Mouse (Mus musculus) natural killer cell, adult 2 months (primary cell): Measurements from ENCODE around the gene P4hb.
"Not testable (repeated sequence)": the region's sequence is repeated elsewhere in the genome, so short reads cannot be mapped to it uniquely, and the experiment has no call there.

ENCODE experiments used
- DNase-seq, 2 experiments: peaks; one replicate each; pipeline ENCODE4 v3.0.0; 2022; ENCODE audit warnings: low spot score in 2 of 2

The P4hb gene

DNA sequence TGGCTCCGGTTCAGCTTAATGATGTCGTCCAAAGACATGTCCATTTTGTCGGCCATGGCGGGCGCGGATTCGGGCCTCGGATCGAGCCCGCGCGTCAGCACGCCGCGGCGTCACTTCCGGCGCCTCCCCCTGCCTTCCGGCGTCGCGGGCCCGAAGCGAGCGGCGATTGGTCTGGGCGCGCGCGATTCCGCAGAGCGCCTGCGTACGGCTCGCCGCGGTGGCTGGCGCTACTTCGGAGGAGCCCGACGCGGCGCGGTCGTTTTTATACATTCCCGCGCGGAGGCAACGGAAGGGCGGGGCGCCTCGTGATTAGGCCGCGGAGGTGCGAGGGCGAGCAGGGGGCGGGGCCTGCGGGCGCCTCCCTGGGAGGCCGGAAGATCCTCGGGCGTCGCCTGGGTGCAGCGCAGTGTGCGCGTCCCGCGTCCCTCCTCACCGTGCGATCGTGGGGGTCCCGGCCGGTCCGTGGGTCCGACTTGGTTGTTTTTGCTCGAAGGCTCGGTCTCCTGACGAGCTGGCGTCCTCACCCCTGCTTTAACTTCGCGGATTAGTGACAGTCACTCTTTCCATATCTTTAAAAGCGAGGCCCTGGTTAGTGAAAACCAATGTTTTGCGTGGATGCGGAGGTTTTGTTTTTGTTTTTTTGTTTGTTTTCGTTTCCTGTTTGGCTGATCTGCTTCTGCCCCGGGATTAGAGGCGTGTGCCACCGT is 25.4 kb upstream of the P4hb start, which contains the start of the genes Alyref and Anapc11:
Gene Alyref, minus strand, starts transcription at position 83 of the 707 bp plus-strand sequence.
Gene Anapc11, plus strand, starts transcription at position 139 of the 707 bp plus-strand sequence.
- peak; percentile 90 to 93 for DNase-seq

DNA sequence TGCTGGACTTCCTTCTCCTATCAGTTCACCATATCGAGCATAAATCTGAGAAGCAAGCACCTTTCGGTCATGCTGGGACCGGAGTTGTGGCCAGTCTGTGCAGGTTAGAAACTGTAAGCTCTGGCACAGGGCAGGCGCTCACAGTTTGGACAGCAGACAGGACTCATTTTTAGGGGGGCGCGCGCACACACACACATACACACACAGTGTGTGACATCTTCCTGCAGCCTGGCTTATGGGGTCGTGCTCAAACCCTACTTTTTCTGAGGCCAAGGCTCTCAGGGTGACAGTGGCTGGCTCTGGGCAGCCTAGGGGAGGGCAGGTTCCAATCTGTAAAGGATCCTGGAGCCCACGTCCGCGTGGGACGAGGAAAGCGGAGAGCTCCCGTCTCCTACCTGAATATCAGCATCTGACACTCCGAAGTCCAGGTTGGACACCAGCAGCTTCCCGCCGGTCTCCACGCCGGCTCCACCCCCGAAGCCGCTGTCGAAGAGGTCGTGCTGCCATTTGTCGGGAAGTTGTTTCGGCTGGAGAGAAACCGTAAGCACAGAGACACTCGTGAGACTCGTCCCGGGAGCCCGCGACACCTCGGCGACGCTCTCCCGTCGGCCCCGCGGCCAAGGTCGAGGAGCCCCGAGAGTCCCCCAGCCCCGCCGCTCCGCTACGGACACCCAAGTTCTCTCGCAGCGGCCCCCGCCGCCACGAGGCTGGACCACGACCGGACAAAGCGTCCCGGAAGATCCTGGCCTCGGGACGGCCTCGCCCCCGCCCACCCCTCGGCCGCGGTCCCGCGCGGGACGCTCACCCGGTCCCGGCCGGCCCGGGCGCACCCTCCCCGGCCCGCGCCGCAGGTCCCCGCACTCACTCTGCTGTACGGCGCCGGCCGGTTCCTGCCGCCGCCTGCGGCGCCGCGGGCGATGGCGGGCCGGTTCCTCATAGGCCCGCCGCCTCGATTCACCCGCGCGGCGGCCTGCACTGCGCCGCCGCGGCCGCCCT is 24.5 kb upstream of the P4hb start:
- no peak for DNase-seq

DNA sequence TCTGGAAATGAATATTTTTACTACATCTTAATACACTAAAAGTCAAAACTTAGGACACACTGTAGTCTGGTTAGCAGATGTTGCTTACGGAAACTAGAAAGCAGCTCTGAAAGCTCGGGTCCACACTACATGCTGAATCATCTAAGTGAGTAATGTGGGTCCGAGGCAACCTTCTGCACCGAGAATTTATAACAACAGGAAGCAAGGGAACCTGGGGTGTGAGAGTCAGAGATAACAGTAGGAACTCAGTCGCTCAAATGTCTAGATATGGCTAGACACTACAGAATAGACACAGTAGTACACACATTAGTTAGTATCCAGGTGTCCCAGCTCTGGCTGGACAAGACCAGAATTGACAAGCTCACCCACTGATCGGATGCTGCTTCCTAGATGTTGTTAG is 15.5 kb upstream of the P4hb start:
- DNase-seq, result no peak

DNA sequence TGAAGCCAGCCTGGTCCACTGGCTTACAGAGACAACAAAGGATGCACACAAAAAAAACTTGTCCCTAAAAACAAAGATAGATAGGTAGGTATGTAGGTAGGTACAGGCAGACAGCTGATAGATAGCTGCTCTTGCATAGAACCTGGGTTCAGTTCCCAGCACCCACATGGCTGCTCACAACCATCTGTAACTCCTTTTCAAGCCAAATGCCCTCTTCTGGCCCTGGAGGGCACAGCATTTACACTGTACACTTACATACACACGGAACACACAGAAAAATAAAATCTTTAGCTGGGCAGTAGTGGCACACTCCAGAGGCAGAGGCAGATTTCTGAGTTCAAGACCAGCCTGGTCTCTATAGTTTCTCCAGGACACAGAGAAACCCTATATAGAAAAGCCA is 10.9 kb upstream of the P4hb start:
- DNase-seq, result no peak

DNA sequence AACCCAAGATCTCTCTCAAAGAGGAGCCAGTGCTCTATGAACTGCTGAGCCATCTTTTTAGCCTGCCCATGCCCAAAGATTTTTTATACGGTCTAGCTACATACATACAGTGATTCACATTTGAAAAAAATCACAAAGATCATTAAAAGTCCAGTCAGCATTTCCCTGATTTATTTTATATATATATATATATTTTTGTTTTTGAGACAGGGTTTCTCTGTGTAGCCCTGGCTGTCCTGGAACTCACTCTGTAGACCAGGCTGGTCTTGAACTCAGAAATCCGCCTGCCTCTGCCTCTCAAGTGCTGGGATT is 9.9 kb upstream of the P4hb start:
- DNase-seq, result not testable (repeated sequence)

DNA sequence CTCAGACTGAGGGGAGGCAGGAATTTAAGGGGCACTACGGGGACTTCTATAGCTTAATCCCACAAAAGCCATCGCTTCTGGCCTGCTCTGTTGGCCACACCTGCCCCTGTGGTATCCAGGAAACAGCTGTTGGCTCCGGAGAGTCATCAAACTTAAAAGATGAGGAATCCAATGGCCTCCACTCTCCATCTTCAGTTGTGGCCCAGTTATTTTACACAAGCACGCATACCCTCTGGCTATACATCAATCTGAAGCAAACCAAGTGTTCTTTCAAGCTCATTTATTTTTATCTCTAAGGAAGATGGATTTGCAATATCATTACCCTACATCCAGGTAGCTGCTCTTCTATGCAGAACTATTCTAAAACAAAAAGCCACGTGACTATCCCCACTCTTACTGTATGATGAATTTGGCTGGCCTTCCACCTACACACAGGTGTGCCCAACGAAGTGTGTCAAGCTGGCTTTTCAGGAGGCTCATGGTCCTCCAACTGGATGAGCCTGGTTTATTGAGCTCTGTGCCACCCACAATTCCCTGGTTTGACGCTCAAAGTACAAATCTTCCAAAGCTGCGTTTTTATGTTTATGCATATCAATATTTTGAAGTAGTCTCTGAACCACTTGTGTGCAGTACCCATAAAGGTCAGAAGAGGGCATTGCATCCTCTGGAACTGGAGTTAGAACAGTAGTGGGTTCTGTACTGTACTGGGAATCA is 9.4 kb upstream of the P4hb start:
- DNase-seq, result peak; percentile 56 to 69

DNA sequence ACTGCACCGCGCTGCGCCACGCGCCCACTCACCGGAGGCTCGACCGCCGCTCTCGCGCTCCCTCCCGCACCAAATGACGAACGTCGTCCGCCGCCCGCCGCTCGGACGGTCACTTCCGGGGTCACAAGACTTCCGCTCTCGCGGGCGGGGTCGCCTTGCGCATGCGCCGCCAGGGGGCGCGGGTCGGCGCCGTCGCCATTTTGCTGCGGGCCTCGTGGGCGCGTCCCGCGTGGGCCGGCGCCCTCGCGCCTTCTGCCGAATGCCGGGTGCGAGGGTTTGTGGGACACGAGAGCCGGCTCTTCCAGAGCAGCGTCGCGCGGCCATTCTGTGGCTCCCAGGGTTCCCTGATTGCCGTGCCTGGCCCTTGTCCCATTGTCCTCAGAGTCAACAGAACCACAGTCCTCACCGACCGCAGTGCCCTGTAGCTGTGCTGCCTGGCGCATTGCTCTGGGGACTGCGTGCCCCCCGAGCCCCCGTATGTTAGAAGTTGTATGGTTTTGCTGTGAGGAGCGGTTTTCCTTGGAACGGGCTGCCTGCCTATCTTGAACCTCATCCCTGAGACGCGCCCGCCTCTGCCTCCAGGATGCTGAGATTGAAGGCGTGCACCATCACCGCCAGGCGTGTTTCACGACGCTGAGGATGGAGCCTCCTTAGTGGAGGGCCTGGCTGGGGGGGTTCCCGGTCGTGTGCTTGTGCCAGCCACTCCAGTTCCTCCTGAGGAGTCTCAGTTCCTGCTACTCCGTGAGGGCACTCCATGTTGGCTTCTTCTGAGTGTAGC is 8.6 kb upstream of the P4hb start, which contains the start of gene Arhgdia:
Gene Arhgdia, minus strand, starts transcription at position 135 of the 778 bp plus-strand sequence.
- peak; percentile 84 to 87 for DNase-seq

DNA sequence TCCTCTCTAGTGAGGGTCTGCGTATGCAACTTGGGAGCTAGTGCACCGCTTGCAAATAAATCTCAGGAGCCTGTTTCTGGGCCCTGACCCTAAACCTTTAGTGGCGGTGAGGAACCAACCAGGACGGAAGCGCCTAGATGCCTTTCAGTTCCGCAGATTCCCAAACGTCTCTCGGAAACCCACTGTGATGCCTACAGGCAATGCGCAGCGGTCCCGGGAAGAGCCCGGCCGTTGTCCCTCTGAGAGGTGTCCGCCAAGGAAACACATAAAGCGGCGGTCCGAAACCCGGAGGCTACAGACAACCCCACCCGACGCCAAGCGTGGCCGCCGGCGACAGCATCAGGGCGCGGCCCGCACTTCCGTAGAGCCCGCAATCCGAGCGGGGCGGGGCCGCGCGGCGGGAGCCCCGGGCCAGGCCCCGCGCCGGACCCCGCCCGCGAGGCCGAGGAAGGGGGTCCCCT is 7.8 kb upstream of the P4hb start:
- DNase-seq, result peak; percentile 31 to 38

DNA sequence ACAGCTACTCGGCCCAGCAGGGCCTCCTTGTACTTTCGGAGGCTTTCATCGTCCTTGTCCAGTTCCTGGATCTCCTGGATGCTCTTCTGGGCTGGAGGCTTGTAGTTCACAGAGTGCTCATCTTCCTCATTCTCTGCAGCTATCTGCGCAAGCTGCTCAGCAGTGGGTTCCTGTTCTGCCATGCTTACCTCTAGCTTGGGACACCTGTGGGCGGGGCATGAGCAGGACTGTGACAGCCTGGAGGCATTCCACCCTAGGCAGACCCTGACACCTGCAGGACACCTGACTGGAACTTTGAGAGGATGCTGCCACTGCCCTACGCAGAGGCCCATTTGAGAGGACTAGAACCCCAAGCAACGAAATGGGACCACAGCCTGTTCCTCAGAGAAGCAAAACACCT is 7.1 kb upstream of the P4hb start:
- peak in 1 of 2 experiments; percentile 27 for DNase-seq

DNA sequence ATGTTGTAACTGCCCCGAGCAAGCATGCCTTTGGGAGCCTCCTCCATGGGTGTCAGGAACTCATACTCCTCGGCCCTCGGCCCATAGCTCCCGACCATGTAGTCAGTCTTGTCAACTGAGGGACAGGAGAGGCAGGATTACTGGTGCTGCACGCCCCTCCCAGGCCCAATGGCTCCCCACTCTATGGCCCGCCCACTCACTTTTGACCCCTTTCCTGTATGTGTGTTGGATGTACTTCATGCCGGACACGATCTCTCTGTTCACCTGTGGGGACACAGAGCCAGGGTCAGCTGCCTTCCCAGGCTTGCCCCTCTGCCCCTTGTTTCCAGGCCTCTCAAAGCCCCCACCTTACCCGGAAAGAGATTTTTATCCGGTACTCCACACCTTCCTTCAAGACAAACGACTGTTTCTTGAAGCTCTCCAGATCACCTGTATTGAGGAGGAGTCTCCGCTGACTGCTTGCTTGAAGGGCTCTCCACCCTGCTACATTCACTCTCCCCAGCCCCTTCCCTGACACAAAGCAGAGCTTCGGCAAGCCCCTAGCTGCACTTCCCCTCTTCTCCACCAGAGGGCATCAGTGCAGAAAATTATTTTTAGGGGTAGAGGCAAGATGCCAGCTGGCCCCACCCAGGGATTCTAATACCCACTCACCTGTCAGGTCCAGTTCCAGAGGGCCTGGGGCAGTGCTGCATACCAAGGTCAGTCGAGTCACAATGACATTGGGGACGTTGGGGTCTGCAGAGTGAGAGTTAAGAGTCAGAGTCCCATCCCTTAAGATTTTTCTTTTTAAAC is 6.5 kb upstream of the P4hb start:
- peak; percentile 77 to 85 for DNase-seq

DNA sequence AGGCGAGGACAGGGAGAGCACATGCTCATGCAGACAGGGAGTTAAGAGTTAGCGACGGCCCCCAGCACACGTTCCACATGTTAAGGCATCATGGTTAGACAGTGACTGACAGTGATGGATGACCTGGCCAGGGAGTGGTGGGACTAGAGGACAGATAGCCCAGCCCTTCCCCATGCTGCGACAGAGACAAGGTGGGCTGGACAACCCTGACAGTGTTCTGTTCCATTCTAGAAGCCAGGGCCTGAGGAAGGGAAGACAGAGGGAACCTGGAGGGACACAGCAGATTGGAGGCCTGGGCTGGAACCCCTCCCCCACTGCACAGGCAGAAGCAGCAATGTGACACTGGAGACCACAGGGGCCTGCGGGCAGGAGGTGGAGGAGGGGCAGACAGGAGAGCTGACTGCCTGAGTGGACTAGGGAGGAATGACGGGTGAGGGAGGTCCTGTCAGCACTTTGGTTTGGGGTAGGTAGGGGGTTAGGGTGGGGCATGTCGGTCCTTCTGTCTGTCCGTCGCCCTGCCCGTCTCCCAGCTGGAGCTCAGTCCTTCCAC is 5.7 kb upstream of the P4hb start:
- DNase-seq, result no peak

DNA sequence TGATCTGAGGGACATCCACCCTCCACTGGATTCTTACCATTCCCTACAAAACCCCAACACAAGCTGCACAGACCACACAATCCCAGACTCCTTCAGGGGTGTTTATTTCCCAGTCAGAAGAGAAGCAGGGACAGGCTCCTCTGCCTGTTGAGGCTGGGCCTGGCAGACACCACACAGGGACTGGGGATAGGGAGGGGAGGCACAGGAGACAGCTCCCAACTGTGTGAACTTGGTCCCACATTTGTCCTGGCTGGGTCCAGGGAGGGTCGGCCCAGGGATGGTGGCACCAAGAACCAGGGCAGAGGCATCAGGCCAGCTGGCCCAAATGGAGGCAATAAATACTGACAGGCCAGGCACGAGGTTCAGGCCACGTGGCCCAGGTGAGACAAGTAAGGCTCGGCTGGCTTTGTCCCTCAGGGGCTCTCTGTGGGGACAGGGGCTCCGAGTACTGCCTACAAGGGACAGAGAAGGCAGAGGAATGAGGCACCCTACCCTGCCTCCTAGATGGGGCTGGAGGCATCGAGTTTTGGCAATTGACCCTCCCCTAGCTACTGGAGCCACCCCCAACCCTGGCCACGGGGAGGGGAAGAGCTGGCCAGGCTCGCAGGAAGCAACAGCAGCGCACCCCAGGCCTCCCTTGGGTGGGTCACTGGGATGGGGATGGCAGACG is 5.1 kb upstream of the P4hb start:
- no peak for DNase-seq

DNA sequence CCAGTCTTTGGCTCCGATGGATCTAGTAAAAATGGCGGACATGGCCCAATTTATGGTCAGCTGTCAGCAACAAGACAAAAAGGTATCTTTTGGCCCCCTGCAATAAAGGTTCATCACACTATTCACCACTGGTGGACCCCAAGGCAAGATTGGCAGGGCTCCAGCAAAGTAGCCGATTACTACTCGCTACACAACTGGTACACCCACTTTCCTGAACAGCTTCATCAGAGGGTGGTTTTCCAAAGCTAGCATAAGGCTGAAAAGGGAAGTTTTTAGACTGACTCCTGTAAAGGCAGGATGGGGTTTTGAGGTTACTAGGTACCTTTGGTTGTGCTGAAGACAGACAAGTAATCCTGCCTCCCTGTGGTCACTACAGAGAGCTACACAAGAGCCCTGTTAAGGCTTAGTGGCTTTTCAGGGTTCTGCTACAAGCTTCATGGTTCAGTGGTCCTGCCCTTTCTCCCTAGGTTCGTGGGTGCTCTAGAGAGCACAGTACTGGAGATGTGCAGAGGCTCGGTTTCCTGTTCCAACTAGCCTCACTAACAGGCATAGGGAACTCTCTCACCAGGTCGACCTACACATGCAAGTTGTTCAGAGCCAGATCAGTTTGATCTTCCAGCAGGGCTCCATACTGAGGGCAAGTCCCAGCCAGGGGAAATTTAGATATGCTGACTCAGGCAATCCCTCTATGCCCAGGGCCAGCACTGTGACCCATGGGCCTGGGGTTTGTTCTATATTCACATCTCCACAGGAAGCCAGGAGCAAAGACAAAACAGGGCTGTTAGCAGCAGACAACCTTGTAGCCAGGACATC is 4.4 kb upstream of the P4hb start:
- peak; percentile 38 to 46 for DNase-seq

DNA sequence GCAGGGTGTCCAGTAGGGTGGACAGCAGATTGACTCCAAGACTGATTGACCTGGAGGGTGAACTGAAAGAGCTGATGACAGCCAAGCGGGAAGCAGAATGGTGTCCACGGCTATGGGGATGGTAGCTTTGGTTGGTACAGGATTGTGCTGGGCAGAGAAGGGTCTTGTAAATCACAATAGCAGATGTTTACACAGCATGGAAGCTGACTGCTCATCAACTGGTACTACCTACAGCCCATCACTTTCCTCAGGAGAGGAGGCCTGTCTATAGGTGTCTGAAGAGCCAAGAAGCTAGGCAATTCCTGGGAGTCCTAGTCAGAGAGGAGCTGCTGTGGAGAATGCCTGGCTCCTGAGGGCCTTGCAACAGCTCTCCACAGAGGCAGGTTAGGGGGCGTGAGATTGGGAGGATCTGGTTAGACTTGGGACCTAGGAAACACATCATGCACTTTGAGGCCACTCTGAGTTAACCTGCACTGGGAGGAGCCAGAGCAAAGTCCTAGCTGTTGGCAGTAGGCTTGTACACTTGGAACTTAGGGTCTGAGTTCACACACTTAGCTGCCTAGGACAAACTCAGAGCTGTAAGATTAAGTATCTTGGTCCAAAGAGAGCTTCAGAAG is 3.4 kb upstream of the P4hb start:
- DNase-seq, result no peak

DNA sequence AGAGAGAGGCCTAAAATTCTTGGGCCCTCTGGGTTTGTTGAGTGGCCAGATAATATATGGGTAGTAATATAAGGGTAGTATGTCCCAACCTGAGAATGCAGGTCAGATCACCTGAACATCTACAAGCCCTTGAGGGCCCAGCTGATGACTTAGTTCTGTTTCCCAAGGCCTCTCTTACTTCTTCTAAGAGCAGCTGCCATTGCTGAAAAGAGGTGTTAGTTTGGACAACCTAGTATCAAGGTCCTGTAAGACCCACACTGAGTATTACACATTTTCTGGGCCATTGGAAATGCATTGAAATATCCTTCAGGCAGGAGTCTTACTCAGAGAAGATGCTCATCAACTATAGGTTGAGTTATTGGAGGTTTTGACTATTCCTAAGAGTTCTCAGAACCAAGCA is 2.9 kb upstream of the P4hb start:
- DNase-seq, result no peak

DNA sequence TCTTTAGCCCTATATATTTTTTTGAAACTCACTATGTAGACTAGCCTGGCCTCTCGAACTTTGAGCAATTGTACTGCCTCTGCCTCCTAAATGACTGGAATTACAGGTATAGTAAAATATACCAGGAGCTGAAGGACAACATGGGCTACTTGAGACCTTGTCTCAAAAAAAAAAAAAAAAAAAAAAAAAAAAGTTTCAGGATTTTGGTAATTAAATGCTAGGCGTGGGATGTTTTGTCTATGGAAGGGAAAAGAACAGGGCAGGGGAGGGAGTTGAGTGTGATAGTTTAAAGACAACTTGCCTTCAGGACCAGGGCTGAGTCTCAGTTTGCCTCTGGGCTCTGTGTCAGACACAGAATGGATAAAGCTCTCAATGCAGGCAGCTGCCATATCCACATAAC is 2.0 kb upstream of the P4hb start:
- no peak for DNase-seq

DNA sequence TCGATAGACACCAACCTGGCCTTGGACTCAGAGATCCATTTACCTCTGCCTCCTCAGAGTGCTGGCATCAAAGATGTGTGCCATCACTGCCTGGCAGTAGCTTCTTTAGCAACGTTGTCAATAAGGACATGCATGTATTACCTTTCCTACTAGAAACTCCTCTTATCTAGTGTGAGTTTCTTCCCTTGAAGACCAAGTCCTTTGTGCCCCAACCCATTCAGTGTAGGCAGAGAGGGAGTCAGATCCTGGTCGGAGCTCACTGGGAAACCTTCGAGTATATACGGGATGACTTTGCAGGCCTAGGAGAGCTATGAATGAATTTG is 1.2 kb upstream of the P4hb start:
- no peak for DNase-seq

DNA sequence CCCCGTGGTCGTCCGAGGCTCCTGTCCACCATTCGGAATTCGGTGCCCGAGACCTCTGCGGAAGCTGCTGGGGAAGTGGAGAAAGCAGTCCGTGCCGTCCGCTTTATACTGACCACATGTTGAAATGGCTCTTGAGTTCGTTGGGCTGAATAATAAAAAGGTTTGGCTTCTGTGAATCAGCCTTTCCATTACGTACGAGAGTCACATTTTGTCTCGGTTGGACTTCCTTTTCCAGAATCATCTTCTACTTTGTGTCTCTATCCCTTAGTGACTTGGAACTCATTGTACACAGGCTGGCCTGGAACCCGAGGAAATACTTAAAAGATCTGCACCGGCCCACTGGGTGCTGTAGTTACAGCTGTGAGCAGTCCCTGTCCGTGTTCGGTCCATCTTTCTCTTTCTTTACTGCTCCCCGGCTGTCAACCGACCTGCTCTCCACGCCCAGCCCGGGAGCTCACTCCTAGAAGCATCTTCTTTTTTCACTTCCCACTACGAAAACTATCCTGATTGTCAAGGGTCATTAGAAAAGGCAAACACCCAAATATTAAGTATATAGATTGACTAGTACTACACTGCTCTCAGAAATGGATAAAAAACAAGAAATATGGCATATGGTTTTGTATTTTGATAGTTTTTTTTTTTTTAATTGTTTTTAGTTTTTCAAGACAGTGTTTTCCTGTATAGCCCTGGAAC is 678 bp upstream of the P4hb start:
- DNase-seq, result no peak
